8 mouse cellular contexts compared by ENCODE assay signal in genomic region chr14:55113975-55114645, GRCm38 (mm10). TPM values are rescaled to one million over a fixed set of nuclear protein-coding genes. Genes with fewer than 3 reads are reported as not detected.
A peak's percentile ranks its signal among the peaks of the same experiment; 100 is the strongest.
DNase-seq lines count a peak whose midpoint lies in the region; ATAC-seq lines count a peak whose summit lies in the region.

No protein-coding gene starts in this region.

- H3K36me3 ChIP-seq in heart, embryonic 10.5 days = no peaks in the 10 kb centered on the region
- no peaks in the 10 kb centered on the region for H3K36me3 ChIP-seq in heart, embryonic 16.5 days (ENCODE audit: control insufficient read depth, insufficient read depth)
- no peaks in the 10 kb centered on the region for H3K36me3 ChIP-seq in liver, embryonic 13.5 days

- H3K4me2 ChIP-seq in heart, embryonic 16.5 days (ENCODE audit: low read depth, low read length) = peak overlapping the region; percentile 100
- H3K4me2 ChIP-seq in liver, embryonic 13.5 days = peak overlapping the region; percentile 73

- peaks cover 40% of the 10 kb centered on the region for H3K4me1 ChIP-seq in heart, embryonic 10.5 days
- peaks cover 14% of the 10 kb centered on the region for H3K4me1 ChIP-seq in heart, embryonic 16.5 days (ENCODE audit: control insufficient read depth, insufficient read depth, low read length)
- H3K4me1 ChIP-seq in liver, embryonic 13.5 days (replicated peaks) = peaks cover 17% of the 10 kb centered on the region

- peak overlapping the region; percentile 75 for H3K4me3 ChIP-seq in heart, embryonic 10.5 days
- H3K4me3 ChIP-seq in heart, embryonic 16.5 days (ENCODE audit: low read length) = peak overlapping the region; percentile 67
- H3K4me3 ChIP-seq in liver, embryonic 13.5 days (replicated peaks) = peak overlapping the region; percentile 54

- H3K27me3 ChIP-seq in heart, embryonic 10.5 days (ENCODE audit: insufficient read depth, poor library complexity, severe bottlenecking) = peaks cover 93% of the 10 kb centered on the region
- H3K27me3 ChIP-seq in heart, embryonic 16.5 days (ENCODE audit: control insufficient read depth, insufficient read depth, low read length) = peaks cover 74% of the 10 kb centered on the region
- H3K27me3 ChIP-seq in liver, embryonic 13.5 days = peaks cover 93% of the 10 kb centered on the region

- no peak for ATAC-seq in heart, embryonic 16.5 days (replicated peaks; ENCODE audit: extremely low read depth, insufficient read depth, low FRiP score)
- ATAC-seq in liver, embryonic 13.5 days (ENCODE audit: low read depth) = no peak

- H3K9ac ChIP-seq in heart, embryonic 16.5 days (ENCODE audit: low read length) = no peak overlapping the region; the same call in 1 of the 2 replicates
- H3K9ac ChIP-seq in liver, embryonic 13.5 days = no peak overlapping the region

- whole genome bisulfite sequencing in heart, embryonic 10.5 days = 7% methylated on average over 26 of the region's 26 CpGs
- WGBS in heart, embryonic 16.5 days = 7% methylated on average over 26 of the region's 26 CpGs
- 8% methylated on average over 26 of the region's 26 CpGs for WGBS in liver, embryonic 13.5 days (ENCODE audit: insufficient replicate concordance)

- no peak for DNase-seq in heart, embryonic 10.5 days (ENCODE audit: low spot score)
- no peak for DNase-seq in heart, adult 9 months (ENCODE audit: low spot score in 2 of 2)
- DNase-seq in urinary bladder, postnatal 10 days (ENCODE audit: low spot score) = peak; percentile 11
- no peak for DNase-seq in urinary bladder, postnatal 14 days (ENCODE audit: low spot score)
- DNase-seq in liver, embryonic 13.5 days = no peak
- peak; percentile 49 for DNase-seq in retina, postnatal 1 day
- no peak for DNase-seq in adrenal gland, postnatal 4 days (ENCODE audit: low spot score in 2 of 2)

- no peaks in the 10 kb centered on the region for H3K9me3 ChIP-seq in heart, embryonic 10.5 days
- H3K9me3 ChIP-seq in heart, embryonic 16.5 days (replicated peaks; ENCODE audit: control insufficient read depth, low read length) = no peaks in the 10 kb centered on the region
- H3K9me3 ChIP-seq in liver, embryonic 13.5 days (replicated peaks) = no peaks in the 10 kb centered on the region

- H3K27ac ChIP-seq in heart, embryonic 10.5 days = no peak overlapping the region
- H3K27ac ChIP-seq in heart, embryonic 16.5 days (ENCODE audit: low read length) = no peak overlapping the region
- no peak overlapping the region for H3K27ac ChIP-seq in liver, embryonic 13.5 days

RNA-seq across cellular contexts. Expression of gene Jph4, which starts 2.6 kb away (rescaled TPM):
- polyA plus RNA-seq in heart, embryonic 10.5 days (2016; fragmentation: Nextera tagmentation; extraction: Ambion mirVana) = 0.06 and 0.18 TPM in 2 replicates
- 0.09 and 0.25 TPM in 2 replicates for polyA plus RNA-seq in heart, embryonic 16.5 days (2015; fragmentation: Nextera tagmentation; extraction: Ambion mirVana)
- polyA plus RNA-seq in liver, embryonic 13.5 days (2015; fragmentation: Nextera tagmentation; extraction: Ambion mirVana) = 0.06 and 0.07 TPM in 2 replicates
- total RNA-seq in adrenal gland, postnatal 4 days (2021) = 10 to 100 TPM; 11.9 to 14.8 TPM

RNA-seq across cellular contexts. Expression of gene Ap1g2, which starts 7.7 kb away (rescaled TPM):
- 15.6 and 18.9 TPM in 2 replicates for polyA plus RNA-seq in heart, embryonic 10.5 days (2016; fragmentation: Nextera tagmentation; extraction: Ambion mirVana)
- 10.4 and 14.2 TPM in 2 replicates for polyA plus RNA-seq in heart, embryonic 16.5 days (2015; fragmentation: Nextera tagmentation; extraction: Ambion mirVana)
- polyA plus RNA-seq in liver, embryonic 13.5 days (2015; fragmentation: Nextera tagmentation; extraction: Ambion mirVana) = 26.1 and 27.6 TPM in 2 replicates
- 10 to 100 TPM; 30.3 to 34.0 TPM for total RNA-seq in adrenal gland, postnatal 4 days (2021)

RNA-seq across cellular contexts. Expression of gene Thtpa, which starts 19.5 kb away (rescaled TPM):
- polyA plus RNA-seq in heart, embryonic 10.5 days (2016; fragmentation: Nextera tagmentation; extraction: Ambion mirVana) = 16.1 and 16.4 TPM in 2 replicates
- polyA plus RNA-seq in heart, embryonic 16.5 days (2015; fragmentation: Nextera tagmentation; extraction: Ambion mirVana) = 16.1 and 16.9 TPM in 2 replicates
- polyA plus RNA-seq in liver, embryonic 13.5 days (2015; fragmentation: Nextera tagmentation; extraction: Ambion mirVana) = 5.5 TPM in 2 replicates
- total RNA-seq in adrenal gland, postnatal 4 days (2021) = 10 to 100 TPM; 21.0 to 21.3 TPM

RNA-seq across cellular contexts. Expression of gene Zfhx2, which starts 22.0 kb away (rescaled TPM):
- polyA plus RNA-seq in heart, embryonic 10.5 days (2016; fragmentation: Nextera tagmentation; extraction: Ambion mirVana) = 3.8 and 4.2 TPM in 2 replicates
- 2.5 and 3.0 TPM in 2 replicates for polyA plus RNA-seq in heart, embryonic 16.5 days (2015; fragmentation: Nextera tagmentation; extraction: Ambion mirVana)
- polyA plus RNA-seq in liver, embryonic 13.5 days (2015; fragmentation: Nextera tagmentation; extraction: Ambion mirVana) = 1.1 and 1.2 TPM in 2 replicates
- 10 to 100 TPM; 11.9 to 13.5 TPM for total RNA-seq in adrenal gland, postnatal 4 days (2021)

Comparison
In these comparisons a context has a peak if more than half of its experiments do, and no peak if none do; other contexts are left out.
1. DNase-seq: peak in urinary bladder, postnatal 10 days (single experiment) and retina, postnatal 1 day (single experiment); none in heart, embryonic 10.5 days (single experiment), heart, adult 9 months (0 of 2), urinary bladder, postnatal 14 days (single experiment), liver, embryonic 13.5 days (single experiment) and adrenal gland, postnatal 4 days (0 of 2).
2. Peak in every context shown above with its lines, with median percentiles within 50 percentile points of each other: H3K4me3 ChIP-seq.